Mouse (Mus musculus): Measurements from ENCODE around the gene Slc2a13. TPM values are rescaled to one million over a fixed set of nuclear protein-coding genes. Genes with fewer than 3 reads are reported as not detected.

The Slc2a13 gene
- total and polyA plus RNA-seq, 2 experiments from 2014 or later: 0.33 to 1.6 TPM

- ATAC-seq (ENCODE audit: insufficient read depth, low read depth): no peak
- TF ChIP-seq EP300 (IDR thresholded peaks at IDR 0.05; ENCODE audit: low read depth): no peak
- TF ChIP-seq CTCF (IDR thresholded peaks at IDR 0.05; ENCODE audit: low read depth): no peak
Observed at GRCm38 (mm10) chr15:91457202-91457601, 115.9 kb downstream of the Slc2a13 start.

DNA sequence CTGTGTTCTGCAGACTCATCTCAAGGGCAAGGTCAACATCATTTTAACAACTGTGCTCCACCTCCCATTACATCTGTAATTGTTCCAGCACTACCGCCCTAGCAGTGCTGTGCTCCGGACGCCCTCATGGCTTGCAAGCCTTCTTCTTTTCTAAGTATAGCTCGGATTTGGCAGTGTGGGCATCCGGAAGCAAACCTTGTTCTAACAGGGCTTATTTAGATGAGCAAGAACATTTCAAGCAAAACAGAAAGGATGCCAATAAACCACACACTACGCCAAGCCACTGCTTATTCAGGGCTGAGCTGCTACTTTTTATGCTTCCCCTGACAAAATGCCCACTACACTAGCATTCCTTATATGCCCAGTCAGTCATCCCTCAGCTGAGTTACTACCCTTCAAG, 127.7 kb downstream of the Slc2a13 start:
- H3K4me1 ChIP-seq (ENCODE audit: control insufficient read depth, insufficient read depth): no peaks in the 10 kb centered on the region
- ATAC-seq (ENCODE audit: insufficient read depth, low read depth) (no peak), DNase-seq (ENCODE audit: low spot score) (no peak)
- no peaks in the 10 kb centered on the region for H3K36me3 ChIP-seq (replicated peaks; ENCODE audit: control insufficient read depth, insufficient read depth, low read length)
- no peak overlapping the region for H3K4me2 ChIP-seq (ENCODE audit: low read depth, low read length)
- H3K27ac ChIP-seq (ENCODE audit: low read depth): no peak overlapping the region
- TF ChIP-seq CTCF (IDR thresholded peaks at IDR 0.05; ENCODE audit: low read depth) (no peak), EP300 (IDR thresholded peaks at IDR 0.05; ENCODE audit: low read depth) (no peak)
- peaks cover 9% of the 10 kb centered on the region; the same call in 1 of the 2 replicates for H3K9me3 ChIP-seq (replicated peaks; ENCODE audit: control insufficient read depth, low read length)
- 69% methylated on average over 6 of the region's 6 CpGs for WGBS
- no peak overlapping the region for H3K9ac ChIP-seq (replicated peaks; ENCODE audit: low read depth, low read length)
- no peak overlapping the region for H3K4me3 ChIP-seq (ENCODE audit: low read depth, low read length)
- H3K27me3 ChIP-seq (ENCODE audit: control insufficient read depth, insufficient read depth, low read length): no peaks in the 10 kb centered on the region

More at GRCm38 (mm10) chr15:91457202-91457601, 115.9 kb downstream of the Slc2a13 start:
- Histone ChIP-seq H3K9me3 (replicated peaks; ENCODE audit: control insufficient read depth, low read length) (no peaks in the 10 kb centered on the region), H3K4me1 (ENCODE audit: control insufficient read depth, insufficient read depth) (no peaks in the 10 kb centered on the region), H3K4me3 (ENCODE audit: low read depth, low read length) (no peak overlapping the region), H3K27me3 (ENCODE audit: control insufficient read depth, insufficient read depth, low read length) (no peaks in the 10 kb centered on the region), H3K27ac (ENCODE audit: low read depth) (no peak overlapping the region), H3K36me3 (replicated peaks; ENCODE audit: control insufficient read depth, insufficient read depth, low read length) (no peaks in the 10 kb centered on the region), H3K4me2 (ENCODE audit: low read depth, low read length) (no peak overlapping the region), H3K9ac (replicated peaks; ENCODE audit: low read depth, low read length) (no peak overlapping the region)
- 58% methylated on average over 2 of the region's 2 CpGs for WGBS
- no peak for DNase-seq (ENCODE audit: low spot score)

GRCm38 (mm10) chr15:91443449-91443848, 129.6 kb downstream of the Slc2a13 start:
- ATAC-seq (ENCODE audit: insufficient read depth, low read depth): no peak
- 89% methylated on average over 8 of the region's 8 CpGs for WGBS
- no peak overlapping the region for H3K9ac ChIP-seq (replicated peaks; ENCODE audit: low read depth, low read length)

GRCm38 (mm10) chr15:91439883-91440282, 133.2 kb downstream of the Slc2a13 start:
- TF ChIP-seq CTCF (IDR thresholded peaks at IDR 0.05; ENCODE audit: low read depth) (no peak), EP300 (IDR thresholded peaks at IDR 0.05; ENCODE audit: low read depth) (no peak)
- Histone ChIP-seq H3K4me3 (ENCODE audit: low read depth, low read length) (no peak overlapping the region), H3K36me3 (replicated peaks; ENCODE audit: control insufficient read depth, insufficient read depth, low read length) (no peaks in the 10 kb centered on the region), H3K27me3 (ENCODE audit: control insufficient read depth, insufficient read depth, low read length) (no peaks in the 10 kb centered on the region), H3K4me1 (ENCODE audit: control insufficient read depth, insufficient read depth) (no peaks in the 10 kb centered on the region), H3K9ac (replicated peaks; ENCODE audit: low read depth, low read length) (no peak overlapping the region), H3K27ac (ENCODE audit: low read depth) (no peak overlapping the region), H3K4me2 (ENCODE audit: low read depth, low read length) (no peak overlapping the region), H3K9me3 (replicated peaks; ENCODE audit: control insufficient read depth, low read length) (no peaks in the 10 kb centered on the region)
- WGBS: 73% methylated on average over 2 of the region's 2 CpGs
- ATAC-seq (ENCODE audit: insufficient read depth, low read depth) (no peak), DNase-seq (ENCODE audit: low spot score) (no peak)

More at GRCm38 (mm10) chr15:91443449-91443848, 129.6 kb downstream of the Slc2a13 start:
- TF ChIP-seq EP300 (IDR thresholded peaks at IDR 0.05; ENCODE audit: low read depth) (no peak), CTCF (IDR thresholded peaks at IDR 0.05; ENCODE audit: low read depth) (no peak)
- Histone ChIP-seq H3K9me3 (replicated peaks; ENCODE audit: control insufficient read depth, low read length) (no peaks in the 10 kb centered on the region), H3K36me3 (replicated peaks; ENCODE audit: control insufficient read depth, insufficient read depth, low read length) (no peaks in the 10 kb centered on the region), H3K4me3 (ENCODE audit: low read depth, low read length) (no peak overlapping the region), H3K4me2 (ENCODE audit: low read depth, low read length) (no peak overlapping the region), H3K27ac (ENCODE audit: low read depth) (no peak overlapping the region), H3K4me1 (ENCODE audit: control insufficient read depth, insufficient read depth) (no peaks in the 10 kb centered on the region), H3K27me3 (ENCODE audit: control insufficient read depth, insufficient read depth, low read length) (no peaks in the 10 kb centered on the region)
- no peak for DNase-seq (ENCODE audit: low spot score)

DNA sequence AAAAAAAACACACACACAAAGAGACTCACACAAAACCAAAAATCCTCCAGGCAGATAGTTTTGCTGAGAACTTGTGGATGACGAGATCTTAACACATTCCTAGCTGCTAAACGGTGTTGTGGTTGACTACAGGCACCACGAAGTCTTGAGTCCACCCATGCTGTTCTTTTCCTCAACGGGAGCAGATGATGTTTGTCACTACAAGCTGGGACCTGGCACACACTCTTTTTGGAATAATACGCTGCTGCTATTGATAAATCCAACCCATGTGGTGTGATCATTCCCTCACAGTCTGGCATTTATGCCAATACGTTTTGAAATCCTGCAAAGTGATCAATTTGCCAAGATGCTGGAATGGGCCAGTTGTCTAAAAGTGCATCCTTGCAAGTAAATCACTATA, 147.6 kb downstream of the Slc2a13 start:
- no peaks in the 10 kb centered on the region for H3K9me3 ChIP-seq (replicated peaks; ENCODE audit: control insufficient read depth, low read length)
- no peaks in the 10 kb centered on the region for H3K36me3 ChIP-seq (replicated peaks; ENCODE audit: control insufficient read depth, insufficient read depth, low read length)
- no peak for DNase-seq (ENCODE audit: low spot score)
- no peak for ATAC-seq (ENCODE audit: insufficient read depth, low read depth)
- 74% methylated on average over 6 of the region's 6 CpGs for WGBS
- no peak overlapping the region for H3K27ac ChIP-seq (ENCODE audit: low read depth)
- TF ChIP-seq EP300 (IDR thresholded peaks at IDR 0.05; ENCODE audit: low read depth) (no peak), CTCF (IDR thresholded peaks at IDR 0.05; ENCODE audit: low read depth) (no peak)
- no peaks in the 10 kb centered on the region for H3K4me1 ChIP-seq (ENCODE audit: control insufficient read depth, insufficient read depth)
- H3K9ac ChIP-seq (replicated peaks; ENCODE audit: low read depth, low read length): no peak overlapping the region
- H3K4me3 ChIP-seq (ENCODE audit: low read depth, low read length): no peak overlapping the region
- no peak overlapping the region for H3K4me2 ChIP-seq (ENCODE audit: low read depth, low read length)
- no peaks in the 10 kb centered on the region for H3K27me3 ChIP-seq (ENCODE audit: control insufficient read depth, insufficient read depth, low read length)

- Histone ChIP-seq H3K9me3 (replicated peaks; ENCODE audit: control insufficient read depth, low read length) (no peaks in the 10 kb centered on the region), H3K27me3 (ENCODE audit: control insufficient read depth, insufficient read depth, low read length) (no peaks in the 10 kb centered on the region), H3K9ac (replicated peaks; ENCODE audit: low read depth, low read length) (no peak overlapping the region), H3K4me1 (ENCODE audit: control insufficient read depth, insufficient read depth) (no peaks in the 10 kb centered on the region), H3K36me3 (replicated peaks; ENCODE audit: control insufficient read depth, insufficient read depth, low read length) (no peaks in the 10 kb centered on the region), H3K4me2 (ENCODE audit: low read depth, low read length) (no peak overlapping the region), H3K27ac (ENCODE audit: low read depth) (no peak overlapping the region), H3K4me3 (ENCODE audit: low read depth, low read length) (no peak overlapping the region)
- ATAC-seq (ENCODE audit: insufficient read depth, low read depth): no peak
- WGBS: 65% methylated on average over 7 of the region's 7 CpGs
- no peak for DNase-seq (ENCODE audit: low spot score)
- TF ChIP-seq CTCF (IDR thresholded peaks at IDR 0.05; ENCODE audit: low read depth): no peak
- no peak for TF ChIP-seq EP300 (IDR thresholded peaks at IDR 0.05; ENCODE audit: low read depth)
Observed at GRCm38 (mm10) chr15:91406979-91407378, 166.1 kb downstream of the Slc2a13 start.
